Mouse (Mus musculus) lung, postnatal 0 days (tissue): Measurements from ENCODE around the gene Cap1.

Experiments used
- CTCF ChIP-seq: IDR thresholded peaks from 2 replicates; pipeline ENCODE4 v1.5.1; 2016; ENCODE audit warnings: antibody characterized with exemption, mild to moderate bottlenecking
- EP300 ChIP-seq: IDR thresholded peaks from 2 replicates; pipeline ENCODE4 v1.6.1; 2016; ENCODE audit warnings: antibody characterized with exemption, mild to moderate bottlenecking, control low read depth

DNA sequence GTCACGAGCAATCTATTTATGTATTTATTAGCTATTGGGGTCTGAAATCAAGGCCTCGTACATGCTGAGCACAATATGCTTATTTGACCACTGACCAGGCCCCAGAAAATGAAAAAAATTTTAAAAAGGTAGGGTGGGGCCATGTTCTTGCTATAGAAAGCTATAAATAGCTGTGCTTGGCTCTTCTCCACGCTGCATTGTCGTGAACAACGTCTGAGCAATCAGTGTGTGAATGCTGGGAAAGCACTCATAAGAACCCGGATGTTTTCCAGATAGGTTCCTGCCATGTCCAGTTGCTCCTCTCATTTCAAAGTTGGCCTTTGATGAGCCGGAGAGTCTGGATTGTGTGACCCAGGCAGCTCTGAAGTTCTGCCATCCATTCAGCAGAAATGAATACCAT, 28.3 kb upstream of the Cap1 start:
- TF ChIP-seq CTCF (no peak), EP300 (no peak)
